Mouse (Mus musculus): ENCODE data around the gene Stn1.

Gene Stn1

GRCm38 (mm10) chr19:47510135-47510472, 27.2 kb downstream of the Stn1 start:
- DNase-seq (ENCODE audit: low spot score), result no peak

- no peak for DNase-seq (ENCODE audit: low spot score)
These were observed 28.5 kb downstream of the Stn1 start for GRCm38 (mm10) chr19:47508771-47509281.

DNA sequence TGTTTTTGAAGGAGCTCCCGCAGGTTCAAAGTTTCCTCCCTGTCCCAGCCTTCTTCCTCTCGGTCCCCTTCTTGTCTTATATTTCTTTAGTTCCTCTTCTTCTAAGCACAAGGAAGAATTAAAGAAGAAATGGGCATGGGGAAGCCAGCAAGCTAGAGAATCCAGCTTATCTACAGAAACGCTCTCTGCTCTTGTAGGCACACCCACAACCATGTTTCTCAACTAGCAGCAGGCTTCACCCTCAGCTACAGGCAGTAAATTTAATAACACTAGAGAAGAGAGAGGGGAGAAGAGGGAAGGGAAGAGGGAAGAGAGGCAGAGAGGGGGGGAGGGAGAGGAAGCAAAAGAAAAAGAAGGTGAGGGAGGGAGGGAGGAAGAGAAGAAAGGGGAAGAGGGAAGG, 29.1 kb downstream of the Stn1 start:
- DNase-seq (ENCODE audit: low spot score), result no peak

DNA sequence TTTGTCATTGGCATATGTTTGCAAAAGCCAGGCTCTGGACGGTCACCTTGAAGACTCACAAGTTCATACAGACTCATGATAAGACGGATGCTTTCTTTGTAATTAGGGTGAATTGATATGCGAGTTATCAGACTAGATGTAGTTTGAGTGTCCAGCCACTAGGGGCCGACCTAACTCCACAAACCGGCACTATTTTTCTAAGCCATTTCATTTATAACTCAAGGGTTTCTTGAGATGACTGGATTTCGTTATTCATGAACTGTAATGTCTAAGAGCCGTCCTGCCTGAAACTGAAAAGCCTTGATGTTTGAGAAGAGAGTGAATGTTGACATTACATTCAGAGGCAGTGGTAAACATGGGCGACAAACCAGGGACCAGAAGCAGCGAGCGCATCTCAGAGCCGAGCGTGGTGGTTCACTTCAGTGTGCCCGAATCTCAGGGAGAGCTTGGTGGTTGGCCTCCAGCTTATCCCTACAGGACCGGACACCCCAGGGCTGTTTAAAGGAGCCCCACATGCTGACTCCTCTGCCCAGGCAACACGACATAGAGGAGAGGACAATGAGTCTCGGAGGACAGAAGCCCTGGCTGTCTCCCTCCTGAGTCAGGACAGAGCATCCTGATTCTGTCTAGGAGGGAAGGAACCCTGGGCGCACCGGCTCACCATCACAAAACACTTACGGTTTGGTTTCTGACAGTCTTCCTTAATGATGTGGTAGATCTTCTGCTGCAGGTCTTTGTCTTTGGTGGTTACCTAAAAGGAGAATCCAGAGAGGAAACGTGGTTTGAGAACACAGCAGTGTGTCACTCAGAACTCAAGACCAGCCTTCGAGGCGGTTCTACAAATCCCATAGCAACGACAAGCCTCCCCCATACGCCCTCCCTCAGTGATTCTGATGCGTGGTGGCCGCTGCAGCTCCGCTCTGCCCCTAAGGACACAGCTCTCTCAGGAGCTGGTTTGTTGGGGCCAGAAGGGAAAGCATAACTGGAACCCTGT, 29.9 kb downstream of the Stn1 start:
- peak; percentile 39 for DNase-seq (ENCODE audit: low spot score)

- peak; percentile 44 for DNase-seq (ENCODE audit: low spot score)
These were observed 33.7 kb downstream of the Stn1 start for GRCm38 (mm10) chr19:47503625-47504024.

DNA sequence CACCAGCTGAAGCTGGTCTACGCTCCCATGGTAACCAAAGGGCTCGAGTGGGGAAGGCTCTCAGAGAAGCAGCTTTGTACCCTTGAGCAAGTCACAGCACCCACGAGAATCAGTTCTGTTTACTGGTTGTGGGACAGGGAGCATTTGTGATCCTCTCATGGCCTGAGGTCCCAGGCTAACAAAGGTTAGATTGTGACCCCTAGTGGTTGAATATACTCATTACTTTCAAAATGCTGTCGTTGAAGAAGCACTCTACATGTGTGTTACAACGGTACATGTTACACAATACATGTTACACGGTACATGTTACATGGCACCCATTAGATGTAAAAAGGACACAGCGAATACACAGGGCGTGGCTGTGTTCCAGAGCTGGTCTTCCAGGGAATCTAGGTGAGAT, 34.7 kb downstream of the Stn1 start:
- DNase-seq (ENCODE audit: low spot score), result no peak

DNA sequence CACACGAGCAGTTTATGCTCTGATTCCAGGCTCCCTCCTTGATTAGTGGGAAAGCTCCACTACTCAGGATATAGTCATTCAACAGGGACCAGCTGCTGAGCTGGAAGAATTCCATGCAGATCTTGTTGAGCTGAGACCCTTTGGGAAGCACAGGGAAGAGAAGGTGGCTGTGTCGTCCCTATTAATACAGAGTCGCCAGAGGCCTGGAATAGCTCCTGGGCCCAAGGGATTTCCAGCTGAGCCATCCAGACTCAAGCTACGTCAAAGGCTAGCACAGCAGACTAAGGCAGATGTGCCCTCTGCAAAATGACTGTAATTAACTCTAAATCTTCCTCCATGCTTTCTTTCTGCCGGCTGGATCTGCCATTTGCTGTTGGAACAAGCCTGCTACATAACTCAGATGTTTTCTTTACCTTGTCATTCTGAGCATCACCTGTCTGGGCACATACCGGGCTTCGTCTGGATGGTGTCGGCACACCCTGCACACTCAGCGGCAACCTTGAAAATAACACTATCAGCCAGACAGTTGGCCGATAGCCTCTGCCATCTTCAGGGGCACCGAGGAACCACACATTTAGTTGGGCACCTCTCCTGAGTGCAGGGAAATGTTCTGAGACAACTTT, 36.8 kb downstream of the Stn1 start:
- no peak for DNase-seq (ENCODE audit: low spot score)

- DNase-seq (ENCODE audit: low spot score), result no peak
These were observed 37.5 kb downstream of the Stn1 start for GRCm38 (mm10) chr19:47499841-47500240.

DNA sequence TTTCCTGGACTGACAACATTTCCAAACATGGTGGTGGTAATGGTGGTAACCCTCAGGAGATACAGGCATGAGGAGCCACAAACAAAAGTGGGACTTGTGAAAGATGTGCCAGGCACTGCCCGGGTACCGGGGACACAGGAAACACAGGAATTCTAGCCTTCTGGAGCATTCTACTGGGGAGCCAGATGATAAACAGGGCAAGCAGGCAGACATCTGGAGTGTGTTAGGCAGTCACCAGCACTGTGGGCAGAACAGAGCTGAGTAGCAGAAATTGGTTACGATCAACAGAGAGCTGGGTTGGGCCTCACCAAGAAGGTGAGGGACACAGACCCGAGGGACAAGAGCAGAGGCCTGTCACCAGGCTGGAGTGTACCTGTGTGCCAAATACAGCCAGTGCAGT, 38.4 kb downstream of the Stn1 start:
- DNase-seq (ENCODE audit: low spot score), result no peak

GRCm38 (mm10) chr19:47497736-47498135, 39.6 kb downstream of the Stn1 start:
- no peak for DNase-seq (ENCODE audit: low spot score)

DNA sequence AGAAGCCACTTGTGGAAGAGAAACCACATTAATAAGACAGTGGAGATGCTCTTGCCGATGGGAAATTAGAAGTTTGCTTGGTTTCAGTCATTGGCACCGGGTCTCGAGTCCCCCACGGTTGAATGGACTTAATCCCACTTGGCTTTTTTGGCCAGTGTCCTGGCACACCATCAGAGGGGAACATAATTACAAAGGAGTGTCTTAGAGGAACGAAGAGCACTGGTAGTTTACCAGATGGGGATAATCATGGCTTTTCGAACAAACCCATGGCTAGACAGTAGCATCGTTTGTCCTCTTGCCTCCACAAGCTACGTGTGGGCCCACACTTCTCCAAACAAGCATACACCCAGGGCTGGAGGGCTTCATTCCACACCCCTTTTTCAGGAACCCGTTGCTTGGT, 40.0 kb downstream of the Stn1 start:
- no peak for DNase-seq (ENCODE audit: low spot score)

GRCm38 (mm10) chr19:47493017-47493997, 44.0 kb downstream of the Stn1 start:
- DNase-seq (ENCODE audit: low spot score), result no peak

DNA sequence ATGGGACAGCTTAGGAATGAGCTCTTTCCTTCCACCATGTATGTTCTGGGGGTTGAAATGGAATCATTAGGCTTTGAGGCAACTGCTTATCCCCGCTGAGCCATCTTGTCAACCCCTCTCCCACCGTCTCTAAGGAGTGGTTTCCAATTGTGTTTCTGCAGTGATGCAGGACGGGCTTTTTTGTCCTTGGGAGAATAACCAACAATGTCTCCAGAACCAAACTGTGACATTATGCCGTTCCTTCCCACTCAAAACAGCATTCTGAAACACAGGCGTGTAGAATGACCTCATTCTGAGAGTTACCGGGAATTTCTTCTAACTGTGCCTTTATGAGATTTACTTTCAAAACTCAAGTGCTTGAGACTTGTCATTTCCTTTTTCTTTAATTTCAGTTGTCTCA, 44.9 kb downstream of the Stn1 start:
- no peak for DNase-seq (ENCODE audit: low spot score)

DNA sequence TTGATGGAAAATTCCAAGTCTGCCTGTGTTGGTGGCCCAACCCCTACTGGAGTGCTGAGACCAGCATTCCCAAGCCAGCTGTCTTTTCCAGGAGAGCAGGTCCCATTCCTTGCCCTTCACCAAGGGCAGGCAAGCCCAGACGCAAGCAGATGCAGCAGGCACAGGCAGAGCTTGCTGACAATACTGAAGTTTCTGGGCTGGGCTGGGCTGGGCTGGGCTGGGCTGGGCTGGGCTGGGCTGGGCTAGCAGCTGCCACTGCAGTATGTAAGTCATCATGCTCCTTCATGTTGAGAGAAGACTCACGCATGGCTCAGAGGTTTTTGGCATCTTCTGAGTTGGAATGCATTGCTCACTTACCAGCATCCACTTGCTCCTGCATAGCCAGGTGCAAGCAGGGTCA, 45.5 kb downstream of the Stn1 start:
- DNase-seq (ENCODE audit: low spot score), result no peak

GRCm38 (mm10) chr19:47489233-47489632, 48.1 kb downstream of the Stn1 start:
- DNase-seq (ENCODE audit: low spot score), result no peak

DNA sequence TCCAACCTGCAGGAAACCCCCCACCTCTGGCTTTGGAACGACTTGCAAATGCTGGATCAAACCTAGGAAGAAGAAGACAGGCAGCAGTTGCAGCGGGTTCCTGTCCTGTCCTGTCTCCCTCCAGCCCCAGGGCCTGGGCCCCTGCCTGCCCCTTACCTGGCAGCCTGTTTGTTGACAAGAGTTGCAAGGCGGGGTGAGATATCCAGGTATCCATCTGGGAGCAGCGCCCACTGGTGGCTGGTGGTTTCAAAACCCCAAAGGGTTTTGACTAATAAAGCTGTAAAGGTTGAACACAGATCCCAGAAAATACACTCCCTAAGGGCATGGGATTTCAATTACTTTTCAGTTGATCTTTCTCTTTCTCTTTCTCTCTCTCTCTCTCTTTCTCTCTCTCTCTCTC, 49.1 kb downstream of the Stn1 start:
- no peak for DNase-seq (ENCODE audit: low spot score)

DNA sequence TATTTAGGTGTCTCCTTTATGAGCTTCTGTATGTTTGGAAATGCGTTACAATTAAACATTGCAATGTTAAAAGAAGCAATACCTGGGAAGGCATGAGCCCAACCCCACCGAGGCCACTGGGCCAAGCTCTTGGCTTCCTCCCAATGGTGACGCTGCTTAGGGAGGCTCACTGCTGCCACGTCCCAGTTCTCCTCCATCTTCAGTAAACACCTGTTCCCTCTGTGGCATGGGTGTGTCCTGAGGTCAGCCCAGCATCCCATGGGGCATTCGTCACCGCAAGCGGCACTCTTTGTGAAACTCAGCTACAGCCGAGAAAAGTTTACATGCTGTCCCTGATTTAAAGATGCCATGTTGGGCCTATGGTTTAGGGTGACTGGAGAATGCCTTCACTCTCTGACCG, 49.7 kb downstream of the Stn1 start:
- DNase-seq (ENCODE audit: low spot score), result no peak

DNA sequence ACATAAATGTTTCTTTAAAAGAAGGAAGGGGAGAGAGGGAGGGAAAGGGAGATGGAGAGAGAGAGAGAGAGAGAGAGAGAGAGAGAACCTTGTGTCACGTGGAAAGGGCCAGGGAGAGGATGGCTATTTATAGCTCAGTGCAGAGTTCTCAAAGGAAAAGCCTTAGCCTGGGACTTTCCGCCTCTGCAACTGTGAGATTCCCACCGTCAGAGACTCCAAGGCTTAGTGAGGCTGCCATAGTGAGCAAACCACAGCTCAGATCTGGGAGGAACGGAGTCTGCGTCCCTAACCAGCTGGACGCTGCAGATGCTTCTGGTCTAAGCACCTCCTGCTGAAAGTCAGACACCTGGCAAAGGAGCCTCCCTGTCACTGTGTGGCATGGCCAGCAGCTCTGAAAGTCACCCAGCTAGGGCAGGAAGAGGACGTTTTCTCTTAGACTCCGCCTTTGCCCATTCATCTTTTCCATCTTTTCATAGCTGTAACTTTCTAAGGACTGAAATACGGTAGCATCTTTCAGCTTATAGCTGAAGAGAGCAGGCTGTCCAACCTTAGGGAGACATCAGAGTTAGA, 51.2 kb downstream of the Stn1 start:
- peak; percentile 53 for DNase-seq (ENCODE audit: low spot score)

GRCm38 (mm10) chr19:47484110-47484509, 53.2 kb downstream of the Stn1 start:
- DNase-seq (ENCODE audit: low spot score), result no peak

GRCm38 (mm10) chr19:47483346-47483745, 54.0 kb downstream of the Stn1 start:
- no peak for DNase-seq (ENCODE audit: low spot score)

- no peak for DNase-seq (ENCODE audit: low spot score)
These were observed 63.9 kb downstream of the Stn1 start for GRCm38 (mm10) chr19:47473453-47473852.

Data from yolk sac, embryonic 10.5 days (tissue).